Mouse (Mus musculus): ENCODE results near the gene 2900026A02Rik.

DNA sequence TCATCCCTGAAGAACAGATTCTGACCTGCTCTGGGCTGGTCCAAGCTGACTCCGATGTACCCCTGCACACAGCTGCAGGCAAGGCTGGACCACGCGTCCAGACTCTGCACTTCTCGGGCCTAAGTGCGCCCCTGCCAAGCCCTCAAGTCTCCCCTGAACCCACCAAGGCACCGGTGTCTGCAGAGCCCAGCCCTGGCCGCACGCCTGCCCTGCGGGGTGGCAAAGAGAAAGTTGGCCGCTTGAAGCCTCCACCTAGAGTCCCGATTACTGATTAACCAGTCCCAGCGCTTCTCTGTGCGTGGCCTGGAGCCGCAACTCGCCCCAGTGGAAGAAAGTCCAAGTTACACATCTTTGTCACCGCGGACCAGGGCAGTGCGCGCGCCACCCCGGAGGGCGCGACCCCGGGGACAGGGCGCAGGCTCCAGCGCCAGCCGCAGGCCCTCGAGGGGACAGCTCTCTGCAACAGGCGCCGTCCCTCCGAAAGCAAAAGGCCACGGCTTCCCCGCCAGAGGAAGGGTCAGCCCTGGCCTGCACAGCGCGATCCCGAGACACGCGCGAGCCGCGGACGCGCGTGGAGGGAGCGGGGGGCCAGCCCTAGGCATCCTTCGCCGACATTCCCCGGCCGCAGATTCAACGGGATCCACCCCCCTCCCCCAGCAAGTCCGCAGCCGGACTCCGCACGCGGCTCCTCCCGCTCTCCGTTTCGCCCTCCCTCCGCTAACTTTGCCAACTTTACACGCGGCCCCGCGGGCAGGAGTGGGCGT lies 471 bp downstream of the 2900026A02Rik start:
- TF ChIP-seq POLR2A (IDR thresholded peaks at IDR 0.05; ENCODE audit: insufficient read length, low read depth) (no peak), MYOD1 (IDR thresholded peaks at IDR 0.05; ENCODE audit: control insufficient read depth in 1 of 3, insufficient read length in 2 of 3, low read depth in 2 of 3) (no peak), MAX (IDR thresholded peaks at IDR 0.05; ENCODE audit: low read depth) (no peak), POLR2AphosphoS2 (IDR thresholded peaks at IDR 0.05; ENCODE audit: insufficient read length, low read depth) (no peak)

Data from myocyte (in vitro differentiated cells).